Mouse (Mus musculus): Measurements from ENCODE around the gene Gna12.

- TF ChIP-seq CTCF (IDR thresholded peaks at IDR 0.05; ENCODE audit: extremely low read depth, insufficient read depth, low read length): no peak
- no peak for TF ChIP-seq POLR2A (IDR thresholded peaks at IDR 0.05; ENCODE audit: extremely low read depth, insufficient read depth, low read length)
These were observed 31.5 kb downstream of the Gna12 start for GRCm38 (mm10) chr5:140798775-140799174.

Data from cortical plate, adult 2 months (tissue).